Mouse (Mus musculus) cerebellum, postnatal 4 days (tissue): Measurements from ENCODE around the gene Sigmar1.
"Not testable (repeated sequence)": the region's sequence is repeated elsewhere in the genome, so short reads cannot be mapped to it uniquely, and the experiment has no call there.

Source experiments
- DNase-seq, 2 experiments: peaks; one replicate each; pipeline ENCODE4 v3.0.0; 2022; ENCODE audit warnings: low spot score in 2 of 2, mixed read lengths in 1 of 2

Gene Sigmar1

GRCm38 (mm10) chr4:41711705-41712375 lies 44.1 kb downstream of the Sigmar1 start:
- DNase-seq, result no peak

GRCm38 (mm10) chr4:41710229-41710628 lies 45.7 kb downstream of the Sigmar1 start:
- DNase-seq, result no peak

- DNase-seq, result no peak
Measured at GRCm38 (mm10) chr4:41708192-41708745, 47.7 kb downstream of the Sigmar1 start.

GRCm38 (mm10) chr4:41707011-41707535 lies 48.9 kb downstream of the Sigmar1 start:
- DNase-seq, result peak in 1 of 2 experiments; percentile 74

- no peak for DNase-seq
Measured at GRCm38 (mm10) chr4:41705922-41706754, 49.8 kb downstream of the Sigmar1 start.

GRCm38 (mm10) chr4:41704651-41705050 lies 51.3 kb downstream of the Sigmar1 start:
- no peak for DNase-seq

- DNase-seq, result not testable (repeated sequence)
Measured at GRCm38 (mm10) chr4:41702226-41702625, 53.7 kb downstream of the Sigmar1 start.

- not testable (repeated sequence) for DNase-seq
Measured at GRCm38 (mm10) chr4:41700224-41700623, 55.7 kb downstream of the Sigmar1 start.

GRCm38 (mm10) chr4:41699783-41700182 lies 56.2 kb downstream of the Sigmar1 start, which contains the start of gene Il11ra1:
Gene Il11ra1 (plus strand): TSS chr4:41699989.
- not testable (repeated sequence) for DNase-seq

- DNase-seq, result not testable (repeated sequence)
Measured at GRCm38 (mm10) chr4:41698421-41699016, 57.4 kb downstream of the Sigmar1 start.

- peak; percentile 85 to 91 for DNase-seq
Measured at GRCm38 (mm10) chr4:41696930-41697841, 58.8 kb downstream of the Sigmar1 start, which contains the start of gene Cntfr. Gene Cntfr (minus strand): TSS chr4:41697089.

- not testable (repeated sequence) for DNase-seq
Measured at GRCm38 (mm10) chr4:41696452-41696851, 59.5 kb downstream of the Sigmar1 start.

GRCm38 (mm10) chr4:41695800-41696199 lies 60.2 kb downstream of the Sigmar1 start:
- not testable (repeated sequence) for DNase-seq

GRCm38 (mm10) chr4:41693511-41693910 lies 62.4 kb downstream of the Sigmar1 start:
- DNase-seq, result not testable (repeated sequence)

GRCm38 (mm10) chr4:41690014-41690413 lies 65.9 kb downstream of the Sigmar1 start:
- DNase-seq, result not testable (repeated sequence)

- not testable (repeated sequence) for DNase-seq
Measured at GRCm38 (mm10) chr4:41688562-41688961, 67.4 kb downstream of the Sigmar1 start.
